Mouse (Mus musculus) induced T-regulatory cell, adult 2 months (primary cell): ENCODE results near the gene Khnyn.

ENCODE experiments used
- DNase-seq: peaks from one replicate; pipeline ENCODE4 v3.0.0-alpha.2; 2012; ENCODE audit warnings: low read depth

The Khnyn gene

DNA sequence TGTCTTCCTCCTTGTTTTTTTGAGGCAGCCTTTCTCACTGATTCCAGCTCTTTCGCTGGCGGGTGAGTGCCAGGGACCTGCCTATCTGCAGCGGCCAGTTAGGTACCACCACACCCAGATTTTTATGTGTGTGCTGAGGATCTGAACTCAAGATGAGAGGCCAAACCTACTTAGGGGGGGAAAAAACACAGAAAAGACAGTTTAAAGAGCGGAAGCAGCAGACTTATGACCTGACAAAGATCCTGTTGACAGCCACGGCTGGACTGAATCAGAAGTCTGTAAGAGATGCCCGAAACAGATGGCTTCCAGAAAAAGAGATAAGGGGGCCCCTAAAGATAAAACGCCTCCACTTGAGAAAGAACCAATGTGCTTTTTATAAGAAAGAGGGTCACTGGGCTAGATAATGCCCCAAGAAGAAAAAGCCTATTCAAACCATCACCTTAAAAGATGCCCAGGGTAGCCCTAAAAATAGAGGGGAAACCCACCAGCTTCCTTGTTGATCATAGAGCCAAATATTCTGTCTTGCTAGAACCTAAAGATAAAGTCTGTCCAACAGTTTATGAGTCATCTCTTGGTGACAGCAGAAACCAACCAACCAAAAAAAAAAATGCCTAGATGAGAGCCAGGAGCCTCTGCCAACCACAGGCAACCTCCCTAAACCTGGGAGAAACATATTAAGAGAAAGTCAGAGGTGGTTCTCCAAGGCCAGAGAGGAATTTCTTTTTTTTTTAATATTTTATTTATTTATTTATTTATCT lies 37.9 kb downstream of the Khnyn start:
- no peak for DNase-seq

DNA sequence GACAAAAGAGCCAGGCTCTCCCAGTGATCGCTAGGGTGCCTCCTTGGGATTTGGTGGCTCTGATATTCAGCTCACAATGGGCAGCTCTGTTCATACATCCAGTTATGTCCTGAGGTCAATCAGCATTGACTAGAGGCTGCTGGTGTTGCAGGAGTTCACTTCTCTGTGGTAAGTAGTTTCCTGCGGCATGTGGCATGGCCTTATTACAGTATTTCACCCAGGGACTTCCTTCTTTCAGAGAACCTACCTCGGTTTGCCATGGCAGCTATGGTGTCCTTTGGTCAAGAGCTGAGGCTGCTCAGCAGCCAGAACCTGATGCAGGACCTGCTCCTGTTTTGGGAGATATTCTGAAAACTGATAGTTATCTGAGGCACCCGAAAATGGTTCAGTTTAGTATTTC lies 42.1 kb downstream of the Khnyn start:
- DNase-seq: no peak

DNA sequence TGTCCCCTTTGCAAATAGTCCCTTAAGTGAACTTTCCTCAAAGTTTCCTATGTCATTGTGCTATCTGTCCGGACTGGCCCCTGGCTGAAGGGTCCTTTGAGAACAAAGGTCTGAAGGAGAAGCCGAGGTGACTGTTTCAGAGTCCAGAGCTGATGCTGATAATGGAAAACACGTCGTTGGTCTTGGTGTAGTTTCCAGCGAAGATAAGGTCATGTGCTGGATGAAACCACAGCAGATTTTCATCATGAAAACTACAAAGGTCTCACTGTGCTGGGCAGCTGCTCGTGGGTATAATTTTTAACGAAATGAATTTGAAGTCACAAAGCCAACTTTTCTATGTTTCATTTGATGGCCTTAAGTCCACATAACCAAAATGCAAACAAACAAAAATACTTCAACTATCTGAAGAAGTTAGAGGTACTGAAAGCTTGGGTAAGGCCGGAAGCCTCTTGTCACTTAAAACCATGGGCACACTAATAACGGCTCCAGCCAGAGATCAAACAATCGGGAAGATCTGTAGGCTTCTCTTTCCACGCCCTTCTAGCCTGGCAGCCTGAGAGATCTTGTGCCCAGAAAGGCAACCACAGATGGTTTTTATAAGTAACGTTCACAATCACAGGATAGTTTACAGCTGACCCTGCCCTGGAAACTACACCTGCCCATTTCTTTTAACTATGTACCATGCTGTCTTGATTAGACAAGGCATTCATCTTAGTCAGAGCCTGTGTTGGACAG lies 44.7 kb downstream of the Khnyn start:
- no peak for DNase-seq

DNA sequence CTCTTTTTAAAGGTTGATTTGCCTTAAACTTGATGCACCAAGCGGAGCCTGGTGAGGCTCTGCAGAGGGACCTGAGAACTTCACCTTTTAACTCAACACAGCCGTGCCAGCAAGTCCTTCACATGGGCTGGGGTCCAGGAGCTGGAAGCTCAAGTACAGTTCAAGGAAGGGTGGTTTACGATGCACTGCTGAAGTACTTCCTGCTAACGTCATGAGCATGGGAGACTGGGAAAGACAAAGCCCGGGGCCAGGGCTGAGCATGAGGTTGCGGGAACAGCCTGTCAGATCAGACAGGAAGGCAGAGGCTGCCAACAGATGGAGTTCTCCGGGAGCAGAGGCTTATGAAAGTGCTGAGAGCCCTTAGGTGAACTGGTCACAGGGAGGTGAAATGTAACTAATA lies 48.8 kb downstream of the Khnyn start:
- no peak for DNase-seq

DNA sequence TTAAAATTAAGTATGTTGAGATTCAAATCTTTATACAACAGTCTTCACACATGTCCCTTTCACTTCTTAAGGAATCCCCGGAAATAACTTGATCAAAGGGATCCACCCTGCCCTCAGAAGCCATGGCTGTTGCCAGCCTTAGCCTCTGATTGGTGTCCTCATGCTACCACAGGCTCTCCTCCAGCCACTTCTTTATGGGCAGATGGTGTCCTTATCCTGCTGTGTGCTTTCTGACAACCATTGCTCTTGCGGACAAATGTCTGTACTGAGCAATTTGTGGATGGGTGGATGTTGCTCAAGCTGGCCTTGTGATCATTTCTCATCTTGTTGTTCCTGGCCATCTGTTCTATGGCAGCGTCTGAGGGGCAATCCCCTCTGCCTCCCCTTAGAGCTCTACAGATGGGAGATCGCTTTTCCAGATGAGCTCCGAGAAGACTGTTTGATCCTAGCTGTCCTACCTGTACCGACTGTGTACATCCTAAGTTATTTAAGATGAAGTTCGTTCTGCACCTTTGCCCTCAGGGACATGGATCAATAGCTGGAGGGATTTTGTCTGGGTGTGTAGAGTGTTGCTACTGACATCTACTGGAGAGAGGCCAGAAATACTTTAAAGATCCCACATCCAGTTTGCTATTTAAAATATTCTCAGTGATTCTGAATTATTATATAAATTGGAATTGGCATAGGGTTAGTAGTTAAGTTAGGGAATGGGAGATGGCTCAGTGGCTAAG lies 55.5 kb downstream of the Khnyn start:
- DNase-seq: no peak

DNA sequence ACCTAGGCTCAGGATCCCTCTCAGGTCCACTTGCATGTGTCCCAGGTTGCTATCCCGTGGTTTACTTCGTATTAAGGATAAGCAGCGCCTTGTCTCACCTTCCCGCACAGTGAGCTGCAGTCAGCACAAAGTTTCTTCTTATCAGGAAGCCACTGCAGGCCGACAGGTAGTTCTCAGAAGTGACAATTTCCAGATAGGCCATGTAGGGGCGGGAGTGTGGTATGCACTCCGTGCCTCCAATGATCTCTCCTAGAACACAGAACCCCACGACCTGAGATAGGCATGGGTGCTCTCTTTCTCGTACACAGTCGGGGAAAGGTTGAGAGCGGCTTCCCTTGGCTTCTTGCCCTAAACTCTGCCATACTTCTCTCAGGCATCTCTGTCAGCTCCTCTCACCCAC lies 58.9 kb downstream of the Khnyn start:
- DNase-seq: no peak

DNA sequence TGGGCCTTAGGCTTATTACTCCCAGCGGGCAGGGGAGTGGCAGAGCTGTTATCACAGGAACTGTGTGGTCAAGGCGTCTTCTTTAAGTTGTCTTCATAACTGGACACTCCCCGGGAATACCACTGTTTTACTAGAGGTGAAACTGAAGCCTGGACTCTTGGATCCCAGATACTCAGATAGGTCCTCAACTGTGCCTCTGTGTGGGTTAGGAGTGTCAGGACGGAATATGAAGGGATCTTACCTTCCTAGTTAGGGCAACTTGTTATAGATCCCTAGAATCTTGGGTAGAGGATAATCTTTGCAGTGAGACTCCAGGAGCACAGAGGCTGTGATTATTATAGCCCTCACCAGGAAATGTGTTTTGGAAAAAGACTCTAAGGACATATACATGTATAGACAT lies 59.8 kb downstream of the Khnyn start, which contains the start of gene Cma1:
Gene Cma1 (minus strand): TSS at position 101 of the 400 bp plus-strand sequence.
- DNase-seq: no peak

DNA sequence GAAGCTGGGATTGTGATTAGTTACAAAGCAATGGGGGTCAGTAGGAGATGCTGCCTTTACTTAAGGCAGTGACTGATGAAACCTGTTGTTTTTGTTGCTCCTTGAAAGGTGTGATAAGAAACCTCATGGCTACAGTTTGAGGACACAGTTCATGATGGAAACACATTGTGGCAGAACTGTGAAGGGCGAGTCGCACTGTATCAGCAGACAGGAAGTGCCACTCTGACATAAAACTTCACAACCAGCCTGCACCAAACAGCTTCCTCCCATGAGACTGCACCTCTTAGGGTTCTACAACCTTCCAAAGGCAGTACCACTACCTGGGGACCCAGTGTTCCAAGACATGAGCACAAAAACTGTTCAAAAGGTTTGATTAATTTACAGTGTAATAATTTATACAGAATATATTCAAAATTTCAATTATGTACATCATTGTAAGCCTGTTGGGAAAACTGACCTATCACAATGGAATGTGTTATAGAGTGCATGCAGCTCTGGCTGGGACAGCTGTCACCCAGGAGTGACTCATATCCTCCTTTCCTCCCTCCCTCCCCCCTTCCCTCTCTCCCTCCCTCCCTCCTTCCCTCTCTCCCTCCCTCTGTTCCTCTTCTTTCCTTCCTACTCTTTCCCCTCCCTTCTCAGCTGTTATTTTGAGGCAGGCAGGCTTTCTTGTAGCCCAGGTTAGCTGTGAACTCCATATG lies 61.7 kb downstream of the Khnyn start:
- DNase-seq: peak; percentile 20
